Mouse (Mus musculus): Measurements from ENCODE around the gene Arl2bp. TPM values are rescaled to one million over a fixed set of nuclear protein-coding genes. Genes with fewer than 3 reads are reported as not detected.

Arl2bp gene
- polyA plus RNA-seq, 1 experiment from 2014 or later = 92.2 TPM

- no peak for DNase-seq (ENCODE audit: low spot score)
Observed at GRCm38 (mm10) chr8:94695341-94695993, 29.1 kb downstream of the Arl2bp start.

DNA sequence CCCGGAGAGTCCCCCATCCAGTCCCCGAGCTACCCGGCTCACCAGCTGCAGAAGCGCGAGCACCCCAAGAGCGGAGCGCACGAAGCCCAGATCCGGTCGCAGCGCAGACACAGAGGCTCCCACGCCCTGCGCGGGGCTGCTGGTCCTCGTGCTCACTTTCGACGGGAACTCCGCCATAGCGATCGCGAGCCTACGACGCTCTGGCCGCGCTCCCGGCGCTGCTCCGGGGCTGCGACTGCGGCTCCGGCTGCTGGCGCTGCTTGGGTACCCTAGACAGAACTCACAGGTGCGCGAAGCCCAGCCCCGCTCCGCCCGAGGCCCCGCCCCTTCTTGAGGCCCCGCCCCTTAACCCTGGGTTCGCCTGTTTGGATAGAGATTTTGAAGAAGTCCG, 29.6 kb downstream of the Arl2bp start, which contains the start of gene Pllp:
Gene Pllp (minus strand): TSS at position 285 of the 391 bp plus-strand sequence.
- DNase-seq (ENCODE audit: low spot score) = peak; percentile 44

DNA sequence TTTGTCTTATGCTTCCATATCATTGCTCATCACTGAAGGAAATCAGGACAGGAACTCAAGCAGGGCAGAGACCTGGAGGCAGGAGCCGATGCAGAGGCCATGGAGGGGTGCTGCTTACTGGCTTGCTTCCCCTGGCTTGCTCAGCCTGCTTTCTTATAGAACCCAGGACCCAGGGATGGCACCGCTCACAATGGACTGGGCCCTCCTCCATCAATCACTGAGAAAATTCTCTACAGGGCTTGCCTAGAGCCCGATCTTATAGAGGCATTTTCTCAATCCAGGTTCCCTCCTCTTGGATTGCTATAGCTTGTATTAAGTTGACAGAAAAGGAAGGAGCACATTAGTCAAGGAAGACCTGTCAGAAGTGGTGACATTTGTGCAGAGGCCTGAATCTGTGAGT, 30.2 kb downstream of the Arl2bp start:
- DNase-seq (ENCODE audit: low spot score) = no peak

DNA sequence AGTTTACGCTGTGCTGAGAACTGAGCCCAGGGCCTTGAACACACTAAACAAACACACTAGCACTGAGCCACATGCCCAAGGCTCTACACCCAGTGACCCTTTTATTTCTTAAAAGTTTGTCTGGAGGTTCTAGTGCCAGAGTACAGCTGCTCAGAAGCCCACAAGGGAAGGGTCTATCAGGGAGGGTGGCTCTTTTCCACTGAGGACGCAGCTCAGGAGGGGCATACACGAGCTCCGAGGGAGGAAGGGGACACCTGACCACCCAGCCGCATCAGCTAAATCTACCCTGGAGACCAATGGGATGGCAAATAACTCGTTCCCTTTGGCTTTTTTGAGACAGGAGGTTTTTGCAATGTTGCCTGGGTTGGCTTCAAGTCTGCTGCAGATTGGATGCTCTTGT, 31.6 kb downstream of the Arl2bp start:
- DNase-seq (ENCODE audit: low spot score) = no peak

GRCm38 (mm10) chr8:94699366-94699765, 33.0 kb downstream of the Arl2bp start:
- DNase-seq (ENCODE audit: low spot score) = no peak

- no peak for DNase-seq (ENCODE audit: low spot score)
Observed at GRCm38 (mm10) chr8:94700421-94700935, 34.1 kb downstream of the Arl2bp start.

- DNase-seq (ENCODE audit: low spot score) = no peak
Observed at GRCm38 (mm10) chr8:94702156-94702555, 35.8 kb downstream of the Arl2bp start.

DNA sequence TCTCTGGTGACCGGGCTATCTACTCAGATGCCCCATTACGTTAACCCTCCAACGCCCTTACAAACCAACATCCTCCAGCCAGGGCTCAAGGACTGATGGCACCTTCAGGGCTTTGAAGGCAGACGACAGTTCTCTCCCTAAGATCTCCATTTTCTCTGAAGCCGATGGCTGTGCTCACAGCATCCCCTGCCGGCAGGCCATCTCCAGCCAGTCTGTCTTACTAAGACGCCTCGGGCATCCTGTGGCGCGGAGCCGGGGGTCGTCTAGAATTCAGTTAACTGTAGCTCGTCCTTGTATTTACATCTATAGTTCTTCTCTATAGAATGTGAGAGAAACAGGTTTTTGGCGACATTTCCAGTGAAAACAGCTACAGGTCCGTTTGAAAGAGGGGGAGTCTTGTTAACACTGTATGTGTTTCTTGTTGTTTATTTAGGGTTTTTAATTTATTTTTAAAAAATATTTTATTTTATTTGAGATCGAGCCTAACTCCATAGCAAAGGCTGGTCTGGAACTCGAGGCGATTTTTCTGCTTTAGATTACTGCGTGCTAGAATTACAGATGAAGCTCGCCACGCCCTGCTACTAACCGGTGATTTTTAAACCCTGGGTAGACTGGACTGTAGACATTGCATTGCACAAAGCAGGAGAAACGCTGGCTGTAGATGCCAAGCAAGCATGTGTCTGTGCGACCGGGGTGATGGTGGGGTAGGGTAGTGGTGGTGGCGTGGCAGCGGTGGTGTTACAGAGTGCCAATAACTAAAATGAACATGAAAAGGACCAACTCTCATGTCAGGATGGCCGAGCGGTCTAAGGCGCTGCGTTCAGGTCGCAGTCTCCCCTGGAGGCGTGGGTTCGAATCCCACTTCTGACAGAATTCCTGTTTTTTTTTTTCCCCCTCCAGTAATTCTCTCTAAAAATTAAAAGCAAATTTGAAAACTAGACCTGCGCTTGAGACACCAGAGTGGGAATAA, 36.7 kb downstream of the Arl2bp start:
- DNase-seq (ENCODE audit: low spot score) = peak; percentile 79

GRCm38 (mm10) chr8:94703972-94704668, 37.7 kb downstream of the Arl2bp start:
- peak; percentile 98 for DNase-seq (ENCODE audit: low spot score)

DNA sequence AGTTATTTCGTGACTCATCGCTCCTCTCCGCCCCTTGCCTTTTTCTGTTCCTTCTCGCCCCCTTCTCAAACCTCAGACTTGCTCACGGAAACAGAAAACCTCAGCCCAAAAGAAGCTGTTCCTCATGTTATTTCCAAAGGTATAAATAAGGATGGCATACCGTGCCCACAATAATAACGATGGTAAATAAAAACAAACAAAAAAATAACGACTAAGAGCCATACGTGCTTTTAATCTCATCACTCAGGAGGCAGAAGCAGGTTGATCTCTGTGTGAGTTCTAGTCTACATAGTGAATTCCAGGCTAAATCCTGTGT, 38.2 kb downstream of the Arl2bp start:
- no peak for DNase-seq (ENCODE audit: low spot score)

GRCm38 (mm10) chr8:94705581-94706245, 39.3 kb downstream of the Arl2bp start:
- DNase-seq (ENCODE audit: low spot score) = no peak

GRCm38 (mm10) chr8:94706732-94707395, 40.5 kb downstream of the Arl2bp start:
- no peak for DNase-seq (ENCODE audit: low spot score)

GRCm38 (mm10) chr8:94710336-94710735, 43.9 kb downstream of the Arl2bp start:
- no peak for DNase-seq (ENCODE audit: low spot score)

GRCm38 (mm10) chr8:94711160-94711718, 44.8 kb downstream of the Arl2bp start:
- no peak for DNase-seq (ENCODE audit: low spot score)

DNA sequence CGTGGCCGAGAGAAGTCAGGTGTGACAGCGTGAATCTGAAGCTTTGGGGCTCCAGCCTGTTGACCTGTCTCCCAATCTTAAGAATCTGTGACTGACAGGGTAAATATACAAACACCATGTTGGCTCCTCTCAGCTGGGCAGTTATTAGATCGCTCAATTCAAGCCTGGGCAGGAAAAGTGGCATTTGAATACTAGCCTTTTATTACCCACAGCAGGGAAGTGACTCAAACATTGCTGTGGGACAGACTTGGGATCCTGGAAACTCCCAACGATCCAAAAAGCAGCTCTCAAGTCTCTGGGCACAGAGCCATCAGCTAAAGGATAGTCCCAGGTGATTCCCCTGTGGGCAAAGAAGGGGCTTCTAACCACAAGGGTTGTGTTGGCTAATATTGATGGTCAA, 48.2 kb downstream of the Arl2bp start:
- no peak for DNase-seq (ENCODE audit: low spot score)

DNA sequence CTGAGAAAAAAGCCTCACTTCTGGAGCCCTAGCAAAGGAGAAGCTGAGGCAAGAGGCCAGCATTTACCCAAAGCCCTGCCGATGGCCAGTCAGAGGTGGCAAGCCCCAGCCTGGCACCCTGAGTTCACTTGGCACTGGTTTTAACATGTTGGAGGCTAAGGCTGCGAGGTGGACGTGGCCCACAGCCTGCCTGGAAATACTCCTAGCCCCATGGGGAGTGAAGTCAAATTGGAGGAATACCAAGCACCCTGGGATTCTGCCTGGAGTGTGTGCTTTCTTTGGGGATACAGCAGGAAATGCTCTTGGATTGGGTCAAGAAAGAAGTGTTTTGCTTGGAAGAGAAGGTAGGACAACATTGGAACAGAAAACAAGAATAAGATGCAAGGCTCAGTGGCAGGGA, 49.5 kb downstream of the Arl2bp start:
- DNase-seq (ENCODE audit: low spot score) = no peak

GRCm38 (mm10) chr8:94716841-94717240, 50.4 kb downstream of the Arl2bp start:
- DNase-seq (ENCODE audit: low spot score) = no peak
